Mouse (Mus musculus) heart, adult 2 months (tissue): ENCODE results near the gene Hsd3b6.

Experiments used
- CTCF ChIP-seq: fragments of 200-600 bp; IDR thresholded peaks from 2 replicates; pipeline ENCODE4 v1.8.1; 2022; ENCODE audit warnings: antibody characterized with exemption, mild to moderate bottlenecking, moderate library complexity
- EP300 ChIP-seq: fragments of 200-500 bp; IDR thresholded peaks from 2 replicates; pipeline ENCODE4 v1.6.1; 2011; ENCODE audit warnings: low read depth, low read length, control low read depth; ENCODE audit not compliant: insufficient read depth
- POLR2A ChIP-seq: fragments of 200-500 bp; IDR thresholded peaks from 2 replicates; pipeline ENCODE4 v1.6.1; 2011; ENCODE audit warnings: mild to moderate bottlenecking, low read depth, low read length, control low read depth; ENCODE audit not compliant: insufficient read depth

- TF ChIP-seq CTCF (no peak), EP300 (no peak), POLR2A (no peak)
Observed at GRCm38 (mm10) chr3:98814101-98814670, at the start of gene Hsd3b6.
